Mouse (Mus musculus): ENCODE data around the gene Cdk2ap2.
"Not testable (repeated sequence)": the region's sequence is repeated elsewhere in the genome, so short reads cannot be mapped to it uniquely, and the experiment has no call there.

Gene Cdk2ap2

GRCm38 (mm10) chr19:4118350-4118749 lies 21.4 kb downstream of the Cdk2ap2 start:
- no peak for DNase-seq

GRCm38 (mm10) chr19:4119716-4120487 lies 22.9 kb downstream of the Cdk2ap2 start:
- peak; percentile 57 for DNase-seq

DNA sequence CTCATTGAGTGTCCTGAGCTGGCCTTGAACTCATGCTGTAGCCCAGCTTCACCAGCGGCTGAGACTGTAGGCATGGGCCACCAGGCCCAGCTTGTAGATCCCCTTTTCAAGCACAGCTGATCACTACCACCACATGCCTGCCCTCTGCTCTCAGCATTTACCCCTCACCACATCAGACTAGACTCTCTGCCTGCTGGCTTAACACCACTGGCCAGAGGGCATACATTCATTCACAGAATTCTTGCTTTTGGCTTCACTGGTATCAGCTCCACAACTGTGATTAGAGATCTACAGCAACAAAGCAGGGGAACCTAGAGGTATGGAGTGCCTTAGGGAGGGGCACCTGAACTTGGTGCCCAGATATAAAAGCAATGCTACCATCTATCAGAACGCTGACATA lies 23.5 kb downstream of the Cdk2ap2 start:
- peak; percentile 62 for DNase-seq

- peak; percentile 99 for DNase-seq
Measured at GRCm38 (mm10) chr19:4121097-4121805, 24.3 kb downstream of the Cdk2ap2 start.

- peak; percentile 48 for DNase-seq
Measured at GRCm38 (mm10) chr19:4121896-4122295, 24.9 kb downstream of the Cdk2ap2 start.

DNA sequence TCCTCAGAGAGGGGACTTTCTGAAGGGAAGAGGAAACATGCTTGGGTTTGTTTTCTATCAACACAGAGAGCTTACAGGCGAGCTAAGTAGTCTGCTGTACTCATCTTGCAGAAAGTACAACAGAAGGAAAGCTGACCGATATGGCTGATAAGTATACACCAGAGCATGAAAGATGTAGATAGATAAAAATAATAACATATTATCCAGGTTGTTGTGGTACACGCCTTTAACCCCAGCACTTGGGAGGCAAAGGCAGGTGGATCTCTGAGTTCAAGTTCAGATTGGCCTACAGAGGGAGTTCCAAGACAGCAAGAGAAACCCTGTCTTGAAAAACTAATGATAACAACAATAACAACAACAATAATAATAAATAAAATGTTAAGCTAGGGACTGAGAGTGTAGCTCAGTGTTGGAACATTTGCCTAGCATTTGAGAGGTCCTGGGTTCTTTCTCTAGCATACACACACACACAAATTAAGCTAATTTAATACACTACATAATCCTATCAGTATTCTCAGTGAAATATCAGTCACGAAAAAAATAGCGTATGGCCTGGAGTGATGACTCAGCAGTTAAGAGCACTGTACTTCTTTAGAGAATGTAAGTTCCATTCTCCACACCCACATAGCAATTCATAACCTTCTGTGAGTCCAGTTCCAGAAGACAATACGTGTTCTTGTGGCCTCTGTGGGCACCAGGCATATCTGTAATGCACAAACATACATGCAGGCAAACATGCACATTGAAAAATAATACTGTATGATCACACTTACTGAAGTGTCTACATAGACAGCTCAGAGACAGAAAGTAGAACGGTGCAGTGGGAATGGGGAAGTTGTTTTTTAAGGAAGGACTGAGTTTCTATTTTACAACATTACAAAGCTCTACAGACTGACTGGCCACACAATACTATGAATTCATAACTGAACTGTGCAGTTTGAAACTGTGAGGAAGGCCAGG lies 25.7 kb downstream of the Cdk2ap2 start:
- no peak for DNase-seq

DNA sequence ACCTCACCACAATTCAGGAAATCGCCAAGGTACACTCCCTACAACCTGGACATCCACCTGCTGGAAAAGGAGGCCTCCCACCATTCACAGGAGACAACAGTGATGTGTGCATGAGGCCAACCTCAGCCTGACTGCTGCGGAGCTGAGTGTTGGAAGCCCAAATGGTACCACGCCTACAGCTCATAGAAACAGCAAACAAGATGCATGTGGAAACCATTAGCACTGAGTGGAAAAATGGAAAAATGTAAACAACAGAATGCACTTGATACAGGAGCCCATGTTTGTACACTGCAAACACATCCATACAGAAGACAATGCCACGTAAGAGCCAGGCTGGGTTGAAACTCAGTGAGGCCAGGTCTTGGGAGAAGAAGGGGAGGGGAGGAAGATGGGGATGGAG lies 27.4 kb downstream of the Cdk2ap2 start:
- DNase-seq = peak; percentile 57

- peak; percentile 68 for DNase-seq
Measured at GRCm38 (mm10) chr19:4125268-4125667, 28.3 kb downstream of the Cdk2ap2 start.

GRCm38 (mm10) chr19:4125741-4126696 lies 29.0 kb downstream of the Cdk2ap2 start, which contains the start of gene Aip:
Gene Aip (minus strand): TSS chr19:4125858.
- peak; percentile 99 for DNase-seq

DNA sequence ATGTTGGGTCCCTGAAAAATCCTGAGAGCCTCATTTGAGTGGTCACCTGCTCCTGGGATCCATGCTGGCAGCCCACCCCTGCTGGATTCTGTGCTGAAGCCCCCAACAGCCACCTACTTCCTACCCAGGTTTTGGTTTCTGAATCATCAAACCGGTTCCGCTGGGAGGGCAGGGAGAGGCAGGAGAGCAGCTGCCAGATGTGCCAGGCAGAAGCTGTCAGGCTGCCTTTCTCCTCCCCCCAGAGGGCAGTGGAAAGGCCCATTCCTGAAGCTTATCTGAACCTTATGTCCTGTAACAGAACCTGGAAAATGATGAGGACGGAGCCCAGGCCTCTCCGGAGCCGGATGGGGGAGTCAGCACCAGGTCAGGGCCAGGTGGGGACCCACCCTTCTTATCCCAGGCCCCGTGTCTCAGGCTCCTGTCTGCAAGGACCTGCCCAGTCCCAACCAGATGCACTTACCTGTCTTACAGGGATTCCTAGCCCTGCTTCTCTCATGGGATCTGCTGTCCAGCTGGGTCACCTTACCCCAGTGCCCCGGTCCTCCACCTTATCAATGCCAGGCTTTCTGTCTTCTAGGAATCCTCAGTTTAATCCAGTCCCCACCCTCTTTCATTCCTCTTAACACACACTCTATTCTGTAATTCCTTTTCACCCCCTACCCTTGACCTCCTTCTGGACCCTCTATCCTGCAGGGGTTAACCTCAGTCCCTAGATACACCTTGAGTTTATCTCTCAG lies 29.9 kb downstream of the Cdk2ap2 start:
- DNase-seq = peak; percentile 69

DNA sequence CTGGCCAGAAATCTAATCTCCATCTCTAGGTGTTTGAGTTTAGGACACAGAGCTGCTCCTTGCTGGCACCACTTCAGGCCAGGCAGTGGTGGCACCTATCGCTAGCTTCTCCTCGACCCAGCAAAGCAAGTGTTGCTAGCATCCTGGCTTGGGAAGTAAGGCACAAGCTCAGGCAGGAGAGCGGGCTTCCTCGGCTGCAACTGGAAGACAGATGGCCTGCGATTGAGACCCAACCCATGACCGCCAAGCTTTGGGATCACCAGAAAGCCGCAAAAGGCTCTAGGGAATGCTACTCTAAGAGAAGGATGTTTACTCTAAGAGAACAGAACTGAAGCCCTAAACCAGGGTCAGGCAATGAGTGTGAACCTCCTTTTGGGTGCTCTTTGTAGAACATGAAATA lies 32.5 kb downstream of the Cdk2ap2 start:
- no peak for DNase-seq

GRCm38 (mm10) chr19:4130106-4130505 lies 33.1 kb downstream of the Cdk2ap2 start:
- DNase-seq = no peak

GRCm38 (mm10) chr19:4131075-4131474 lies 34.1 kb downstream of the Cdk2ap2 start:
- no peak for DNase-seq

DNA sequence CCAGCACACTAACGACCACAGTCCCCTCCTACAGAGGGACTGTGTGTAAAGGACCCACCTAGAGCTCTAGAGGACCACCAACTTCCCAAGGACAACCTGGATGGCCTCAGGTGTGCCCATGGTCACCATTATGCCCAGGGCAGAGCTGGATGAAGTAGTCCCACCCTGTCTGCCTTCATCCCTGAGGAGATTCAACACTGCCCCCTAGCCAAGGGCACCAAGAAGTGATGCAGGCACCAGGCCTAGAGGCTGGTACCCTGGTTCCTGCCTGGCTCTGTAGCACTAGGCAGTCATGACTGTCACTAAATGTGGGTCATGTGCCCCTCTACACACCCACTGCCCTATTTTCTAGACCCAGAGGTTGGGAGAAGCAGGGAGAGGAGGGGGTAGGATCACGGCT lies 34.8 kb downstream of the Cdk2ap2 start:
- DNase-seq = no peak

DNA sequence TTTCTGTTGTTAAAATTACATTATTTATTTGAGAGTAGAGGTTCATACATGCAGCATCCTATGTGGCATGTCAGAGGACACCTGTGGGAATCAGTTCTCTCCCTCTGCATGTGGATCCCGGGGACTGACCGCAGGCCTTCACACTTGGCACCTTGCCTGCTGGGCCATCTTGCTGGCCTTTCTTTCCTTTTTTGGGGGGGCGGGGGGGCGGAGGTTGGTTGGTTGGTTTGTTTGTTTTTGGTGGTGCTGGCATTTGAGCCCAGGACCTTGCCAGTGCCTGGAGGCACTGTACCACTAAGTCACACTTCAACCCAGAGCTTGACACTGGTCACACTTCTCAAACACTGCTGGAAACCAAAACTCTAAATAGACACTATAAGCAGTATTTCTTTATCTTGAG lies 37.4 kb downstream of the Cdk2ap2 start:
- DNase-seq = no peak

DNA sequence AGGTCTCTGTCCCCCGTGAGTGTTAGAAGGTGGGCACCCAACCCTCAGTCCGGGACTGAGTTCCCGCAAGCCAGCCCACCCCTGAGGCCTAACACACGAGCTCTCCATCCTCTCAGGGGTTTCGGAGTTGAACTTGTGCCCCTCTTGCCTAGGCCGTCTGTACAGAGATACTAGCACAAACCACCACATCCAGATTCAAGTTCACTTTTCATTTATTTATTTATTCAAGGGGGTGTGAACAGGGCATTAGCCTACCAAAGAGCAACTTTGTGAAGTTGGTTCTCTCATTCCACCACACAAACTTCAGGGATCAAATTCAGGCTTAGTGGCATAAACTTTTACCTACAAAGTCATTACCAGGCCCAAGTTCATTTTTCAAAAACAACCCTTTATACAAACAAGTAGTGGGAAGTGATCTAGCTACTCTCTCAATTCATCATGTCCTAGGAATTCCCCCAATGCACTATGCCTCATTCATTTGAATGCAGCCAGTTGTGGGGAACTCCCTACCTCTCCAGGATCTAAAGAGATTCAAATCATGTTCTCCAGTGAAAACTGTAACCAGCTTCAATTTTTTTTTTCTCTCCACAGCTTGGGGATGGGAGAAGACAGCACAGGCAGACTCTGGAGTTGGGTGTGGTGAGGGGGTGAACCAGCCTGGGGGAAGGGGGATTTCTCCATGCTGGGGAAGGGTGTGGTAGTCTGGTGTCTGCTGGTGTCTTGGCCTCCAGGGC lies 38.4 kb downstream of the Cdk2ap2 start:
- DNase-seq = not testable (repeated sequence)

GRCm38 (mm10) chr19:4135963-4136345 lies 39.0 kb downstream of the Cdk2ap2 start:
- not testable (repeated sequence) for DNase-seq

DNA sequence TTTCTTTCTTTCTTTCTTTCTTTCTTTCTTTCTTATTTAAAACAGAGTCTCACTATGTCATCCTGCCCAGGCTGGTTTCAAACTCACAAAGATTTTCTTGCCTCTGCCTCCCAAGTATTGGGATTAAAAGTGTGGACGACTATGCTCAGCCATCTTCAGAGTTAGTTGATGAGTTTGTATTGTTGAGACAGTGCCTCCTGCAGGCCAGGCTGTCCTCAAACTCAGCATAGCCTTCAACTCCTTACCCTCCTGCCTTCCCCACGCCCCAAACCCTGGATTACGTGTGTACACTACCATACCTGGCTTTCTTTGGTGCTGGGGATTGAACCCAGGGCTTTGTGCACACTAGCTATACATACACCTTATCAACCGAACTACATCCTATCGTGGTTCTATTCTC lies 39.5 kb downstream of the Cdk2ap2 start:
- DNase-seq = no peak

GRCm38 (mm10) chr19:4137913-4138312 lies 40.9 kb downstream of the Cdk2ap2 start:
- DNase-seq = no peak

DNA sequence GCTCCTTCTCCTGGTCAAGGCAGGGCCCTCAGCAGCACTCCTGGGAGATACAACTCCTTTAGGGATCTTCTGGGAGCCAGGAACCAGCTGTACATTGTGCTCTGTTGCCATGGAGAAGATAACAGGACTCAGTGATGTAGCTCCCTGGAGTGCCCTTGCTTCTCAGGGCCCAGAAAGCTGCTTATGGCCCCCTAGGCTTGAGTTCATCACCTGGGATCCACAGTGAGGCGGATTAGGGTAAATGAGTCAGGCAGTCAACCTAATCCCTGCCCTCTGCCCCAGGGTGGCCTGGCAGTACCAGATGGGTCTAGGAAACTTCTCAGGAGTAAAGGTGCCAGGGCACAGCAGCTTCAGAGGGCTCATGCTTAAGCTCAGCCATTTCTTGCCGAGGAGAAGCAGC lies 42.5 kb downstream of the Cdk2ap2 start, which contains the start of gene Gpr152:
Gpr152 (plus strand) TSS at position 342 of the 400 bp plus-strand sequence.
- no peak for DNase-seq
